Mouse (Mus musculus) C2C12 (cell line): ENCODE measurements around the gene Enox1. TPM values are rescaled to one million over a fixed set of nuclear protein-coding genes. Genes with fewer than 3 reads are reported as not detected.
"Not testable (repeated sequence)": the region's sequence is repeated elsewhere in the genome, so short reads cannot be mapped to it uniquely, and the experiment has no call there.

Source experiments
- H3K27me3 ChIP-seq: one replicate; pipeline ENCODE4 v1.6.1; 2011; ENCODE audit not compliant: control insufficient read depth, insufficient read depth, insufficient read length
- H3K36me3 ChIP-seq: one replicate; pipeline ENCODE4 v1.6.1; 2011; ENCODE audit not compliant: control insufficient read depth, insufficient read depth
- H3K4me3 ChIP-seq: one replicate; pipeline ENCODE4 v1.5.1; 2011; ENCODE audit warnings: mild to moderate bottlenecking, control low read depth; ENCODE audit not compliant: poor library complexity, insufficient read depth, severe bottlenecking
- H3K79me2 ChIP-seq: one replicate; pipeline ENCODE4 v1.6.1; 2011; ENCODE audit not compliant: control insufficient read depth, insufficient read depth
- H3K79me3 ChIP-seq: one replicate; pipeline ENCODE4 v1.6.1; 2011; ENCODE audit warnings: low read depth, control low read depth
- H3ac ChIP-seq: one replicate; pipeline ENCODE3; 2011; ENCODE audit warnings: low read depth; ENCODE audit not compliant: control insufficient read depth, insufficient read length
- CEBPB ChIP-seq: IDR thresholded peaks from one replicate; pipeline ENCODE4 v1.6.1; 2011; ENCODE audit warnings: low read depth, mild to moderate bottlenecking, control low read depth, moderate library complexity
- CTCF ChIP-seq: IDR thresholded peaks from one replicate; pipeline ENCODE4 v1.5.1; 2011; ENCODE audit not compliant: control insufficient read depth, insufficient read depth, insufficient read length
- FOSL1 ChIP-seq: IDR thresholded peaks from one replicate; pipeline ENCODE4 v1.8.0; 2011; ENCODE audit warnings: mild to moderate bottlenecking, low read length; ENCODE audit not compliant: poor library complexity, insufficient read depth, severe bottlenecking
- MAX ChIP-seq: IDR thresholded peaks from one replicate; pipeline ENCODE4 v1.6.1; 2011; ENCODE audit warnings: mild to moderate bottlenecking, control low read depth
- MYOD1 ChIP-seq: IDR thresholded peaks from one replicate; pipeline ENCODE4 v1.6.1; 2011; ENCODE audit warnings: low read depth; ENCODE audit not compliant: control insufficient read depth, insufficient read length
- MYOG ChIP-seq: IDR thresholded peaks from one replicate; pipeline ENCODE4 v1.6.1; 2011; ENCODE audit not compliant: control insufficient read depth, insufficient read length; ENCODE audit errors: extremely low read depth
- USF1 ChIP-seq: IDR thresholded peaks from one replicate; pipeline ENCODE4 v1.6.1; 2011; ENCODE audit warnings: low read depth, mild to moderate bottlenecking, control low read depth, moderate library complexity
- long read RNA-seq, 2 experiments: library from polyadenylated mRNA; unstranded; transcript quantifications; one replicate each; pipeline ENCODE4 v2.0.0; 2019 to 2020
- polyA plus RNA-seq: library from polyadenylated mRNA; unstranded; fragments of >200 nt; fragmentation: generic; extraction: Trizol; gene quantifications from one replicate; pipeline ENCODE4 v1.2.1, GENCODE M21; 2012; ENCODE audit warnings: missing spikeins

Enox1 gene
- 0.75 TPM for polyA plus RNA-seq
- long read RNA-seq, experiment 1, partial matches to known transcripts, result 0 of 10 reads
- long read RNA-seq, experiment 1, other reads (novel, unspliced or antisense), result 9 of 10 reads
- long read RNA-seq, experiment 2, partial matches to known transcripts, result 1 of 33 reads
- long read RNA-seq, experiment 2, other reads (novel, unspliced or antisense), result 30 of 33 reads

GRCm38 (mm10) chr14:77156222-77156910 lies at the start of gene Enox1:
TSS of gene Enox1 (plus strand) at chr14:77156763.
- H3K79me3 ChIP-seq, result no peaks in the 10 kb centered on the region
- no peaks in the 10 kb centered on the region for H3K36me3 ChIP-seq
- no peaks in the 10 kb centered on the region for H3K27me3 ChIP-seq
- H3ac ChIP-seq, result peak within 1 kb of the TSS; percentile 46
- H3K79me2 ChIP-seq, result no peaks in the 10 kb centered on the region
- peak within 1 kb of the TSS; percentile 18 for H3K4me3 ChIP-seq
- TF ChIP-seq CTCF (no peak), FOSL1 (no peak), MAX (no peak), CEBPB (no peak), USF1 (no peak), MYOD1 (no peak), MYOG (no peak)

GRCm38 (mm10) chr14:77110622-77111021 lies 45.9 kb upstream of the Enox1 start:
- H3K79me3 ChIP-seq, H3K27me3 ChIP-seq, H3K36me3 ChIP-seq, H3ac ChIP-seq, H3K79me2 ChIP-seq, H3K4me3 ChIP-seq: not testable (repeated sequence)

GRCm38 (mm10) chr14:77130612-77131011 lies 26.0 kb upstream of the Enox1 start:
- Histone ChIP-seq H3K36me3 (no peaks in the 10 kb centered on the region), H3K4me3 (no peak overlapping the region), H3K79me2 (no peaks in the 10 kb centered on the region), H3ac (no peak overlapping the region), H3K27me3 (no peaks in the 10 kb centered on the region), H3K79me3 (no peaks in the 10 kb centered on the region)
- TF ChIP-seq MAX (no peak), USF1 (no peak), CEBPB (no peak), FOSL1 (no peak), CTCF (no peak), MYOG (no peak), MYOD1 (no peak)

- no peaks in the 10 kb centered on the region for H3K79me3 ChIP-seq
- H3ac ChIP-seq, result no peak overlapping the region
- TF ChIP-seq USF1 (no peak), MYOG (no peak), MYOD1 (no peak), FOSL1 (no peak), CEBPB (no peak), CTCF (no peak), MAX (no peak)
- H3K79me2 ChIP-seq, result no peaks in the 10 kb centered on the region
- H3K36me3 ChIP-seq, result no peaks in the 10 kb centered on the region
- no peaks in the 10 kb centered on the region for H3K27me3 ChIP-seq
- no peak overlapping the region for H3K4me3 ChIP-seq
Measured at GRCm38 (mm10) chr14:77136936-77137335, 19.6 kb upstream of the Enox1 start.

GRCm38 (mm10) chr14:77141324-77142282 lies 15.0 kb upstream of the Enox1 start:
- H3K79me3 ChIP-seq, result no peaks in the 10 kb centered on the region
- no peak overlapping the region for H3ac ChIP-seq
- H3K79me2 ChIP-seq, result no peaks in the 10 kb centered on the region
- H3K36me3 ChIP-seq, result no peaks in the 10 kb centered on the region
- TF ChIP-seq MAX, result no peak
- no peak for TF ChIP-seq MYOG
- no peak for TF ChIP-seq MYOD1
- TF ChIP-seq USF1, result no peak
- peak; percentile 15 for TF ChIP-seq CTCF
- H3K27me3 ChIP-seq, result no peaks in the 10 kb centered on the region
- no peak overlapping the region for H3K4me3 ChIP-seq
